Mouse (Mus musculus) brain, embryonic 14.5 days (tissue): ENCODE results near the gene Fanci. TPM values are rescaled to one million over a fixed set of nuclear protein-coding genes. Genes with fewer than 3 reads are reported as not detected.

Experiments
- DNase-seq: peaks from one replicate; pipeline ENCODE4 v3.0.0-alpha.2; 2011; ENCODE audit warnings: low read depth
- CTCF ChIP-seq: fragments of 200-500 bp; IDR thresholded peaks from 2 replicates; pipeline ENCODE4 v1.5.1; 2012; ENCODE audit warnings: inconsistent platforms, mild to moderate bottlenecking, moderate library complexity, borderline replicate concordance; ENCODE audit not compliant: insufficient read depth, insufficient read length; ENCODE audit errors: extremely low read depth
- POLR2A ChIP-seq: fragments of 200-500 bp; IDR thresholded peaks from 2 replicates; pipeline ENCODE4 v1.6.1; 2012; ENCODE audit warnings: mild to moderate bottlenecking, inconsistent platforms, borderline replicate concordance; ENCODE audit not compliant: poor library complexity, insufficient read depth, insufficient read length, severe bottlenecking; ENCODE audit errors: extremely low read depth
- polyA plus RNA-seq: library from polyadenylated mRNA; depleted of rRNA; stranded (reverse); fragments of >200 nt; gene quantifications from 2 replicates; pipeline ENCODE4 v1.2.3, GENCODE M21; 2012; rRNA removed

The Fanci gene
- polyA plus RNA-seq, 1 experiment: 3.2 TPM

DNA sequence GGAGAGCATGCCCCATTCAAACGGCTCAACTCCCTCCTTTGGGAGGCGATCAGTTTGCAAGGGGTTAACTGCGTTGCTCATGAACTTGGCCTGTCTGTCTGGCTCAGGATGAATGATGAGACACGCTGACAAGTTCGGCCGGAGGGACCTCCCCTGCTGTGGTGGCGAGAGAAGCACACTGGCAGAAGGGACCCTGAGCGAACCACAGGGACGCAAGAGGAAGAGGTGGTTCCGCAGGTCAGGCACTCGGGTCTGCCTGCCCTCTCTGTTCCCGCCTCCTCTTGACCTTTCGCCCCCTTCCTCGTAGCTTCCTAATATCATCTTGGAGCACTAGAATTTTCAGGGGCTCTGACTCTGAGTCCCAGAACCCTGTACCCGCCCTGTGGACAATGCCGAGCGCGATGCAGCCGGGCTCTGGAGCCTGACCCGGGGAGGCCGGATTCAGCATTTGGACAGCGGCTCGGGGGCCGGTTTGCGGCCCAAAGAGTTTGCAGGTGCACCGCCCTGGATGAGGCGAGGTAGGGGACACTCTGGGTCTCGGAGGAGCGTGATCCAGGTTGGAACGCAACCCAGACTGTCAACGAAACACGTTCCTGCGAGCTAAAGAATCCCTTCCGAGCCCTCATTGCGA lies 107.4 kb downstream of the Fanci start:
- TF ChIP-seq CTCF (no peak), POLR2A (peak; percentile 25; the same call in 1 of the 2 replicates)

More for the DNA sequence above, 107.4 kb downstream of the Fanci start:
- peak; percentile 95 for DNase-seq

Other genes starting within 250 kb of the Fanci start
- gene Mfge8, start 242.9 kb upstream of the Fanci start, polyA plus RNA-seq: 129 and 131 TPM in 2 replicates
- 15.0 and 28.7 TPM in 2 replicates for gene Abhd2, start 118.7 kb upstream of the Fanci start, polyA plus RNA-seq
- gene Rlbp1, start 4.9 kb upstream of the Fanci start, polyA plus RNA-seq: 26.1 and 47.4 TPM in 2 replicates
- gene Polg, start 74.4 kb downstream of the Fanci start, polyA plus RNA-seq: 44.7 and 55.4 TPM in 2 replicates
- 1.6 and 3.0 TPM in 2 replicates for gene Rhcg, start 225.7 kb downstream of the Fanci start, polyA plus RNA-seq